Mouse (Mus musculus): ENCODE measurements around the gene Gpc3. TPM values are rescaled to one million over a fixed set of nuclear protein-coding genes. Genes with fewer than 3 reads are reported as not detected.

Gpc3 gene
- polyA plus RNA-seq, 1 experiment from 2014 or later = 35.8 TPM

DNA sequence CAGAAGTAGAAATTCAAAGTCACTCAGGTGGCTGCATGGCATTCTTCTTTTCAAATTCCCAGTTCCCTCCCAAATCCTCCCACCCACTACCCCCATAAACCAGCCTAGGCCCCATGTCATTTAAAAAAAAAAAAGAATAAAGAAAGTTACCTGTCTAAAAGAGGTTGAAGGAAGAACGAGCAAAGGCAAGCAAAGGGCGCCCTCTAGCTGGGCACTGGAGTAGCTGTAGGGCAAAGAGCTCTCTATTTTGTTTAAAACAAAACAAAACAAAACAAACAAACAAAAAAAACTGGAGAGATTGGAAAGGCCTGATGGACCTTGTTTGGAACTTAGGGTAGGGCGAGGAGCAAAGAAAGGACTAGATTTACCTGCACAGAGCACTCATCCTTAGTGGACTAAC is 238.6 kb downstream of the Gpc3 start:
- no peak overlapping the region for H3K27ac ChIP-seq (ENCODE audit: low read length)
- no peaks in the 10 kb centered on the region for H3K27me3 ChIP-seq (replicated peaks; ENCODE audit: control insufficient read depth, insufficient read depth, low read length)
- no peak overlapping the region for H3K4me2 ChIP-seq (ENCODE audit: low read length)
- ATAC-seq = no peak
- H3K9ac ChIP-seq (replicated peaks; ENCODE audit: low read depth, low read length) = no peak overlapping the region
- WGBS = 46% methylated on average over 3 of the region's 3 CpGs
- H3K9me3 ChIP-seq (ENCODE audit: control insufficient read depth, low read length) = no peaks in the 10 kb centered on the region
- H3K4me1 ChIP-seq (replicated peaks; ENCODE audit: control insufficient read depth, insufficient read depth, low read length) = no peaks in the 10 kb centered on the region
- no peaks in the 10 kb centered on the region for H3K36me3 ChIP-seq (ENCODE audit: control insufficient read depth, insufficient read depth)
- no peak overlapping the region for H3K4me3 ChIP-seq (replicated peaks; ENCODE audit: low read length)

DNA sequence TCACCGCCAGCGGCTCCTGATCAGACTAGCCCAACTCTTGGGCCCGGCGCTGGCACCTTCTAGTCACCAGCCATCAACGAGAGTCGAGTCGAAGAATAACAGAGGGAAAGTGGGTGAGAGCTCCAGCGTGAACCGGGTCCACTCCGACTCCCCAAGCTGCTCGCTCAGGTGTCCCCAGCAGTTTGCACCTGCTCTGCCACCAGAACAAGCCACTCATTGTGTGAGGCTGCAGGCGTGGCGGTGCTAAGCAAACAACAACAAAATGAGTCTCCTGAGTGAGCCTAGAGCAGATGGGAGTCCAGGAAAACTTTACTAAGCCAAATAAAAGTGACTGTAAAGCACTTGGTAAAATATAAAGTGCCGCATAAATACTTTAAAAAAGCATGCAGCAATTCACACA is 239.5 kb downstream of the Gpc3 start:
- peaks cover 5% of the 10 kb centered on the region; the same call in 1 of the 2 replicates for H3K4me1 ChIP-seq (replicated peaks; ENCODE audit: control insufficient read depth, insufficient read depth, low read length)
- no peaks in the 10 kb centered on the region for H3K36me3 ChIP-seq (ENCODE audit: control insufficient read depth, insufficient read depth)
- no peaks in the 10 kb centered on the region for H3K9me3 ChIP-seq (ENCODE audit: control insufficient read depth, low read length)
- H3K27me3 ChIP-seq (replicated peaks; ENCODE audit: control insufficient read depth, insufficient read depth, low read length) = no peaks in the 10 kb centered on the region
- no peak overlapping the region for H3K4me3 ChIP-seq (replicated peaks; ENCODE audit: low read length)
- no peak overlapping the region for H3K27ac ChIP-seq (ENCODE audit: low read length)
- no peak for ATAC-seq
- H3K4me2 ChIP-seq (ENCODE audit: low read length) = no peak overlapping the region
- WGBS = 76% methylated on average over 14 of the region's 14 CpGs
- no peak overlapping the region for H3K9ac ChIP-seq (replicated peaks; ENCODE audit: low read depth, low read length)

DNA sequence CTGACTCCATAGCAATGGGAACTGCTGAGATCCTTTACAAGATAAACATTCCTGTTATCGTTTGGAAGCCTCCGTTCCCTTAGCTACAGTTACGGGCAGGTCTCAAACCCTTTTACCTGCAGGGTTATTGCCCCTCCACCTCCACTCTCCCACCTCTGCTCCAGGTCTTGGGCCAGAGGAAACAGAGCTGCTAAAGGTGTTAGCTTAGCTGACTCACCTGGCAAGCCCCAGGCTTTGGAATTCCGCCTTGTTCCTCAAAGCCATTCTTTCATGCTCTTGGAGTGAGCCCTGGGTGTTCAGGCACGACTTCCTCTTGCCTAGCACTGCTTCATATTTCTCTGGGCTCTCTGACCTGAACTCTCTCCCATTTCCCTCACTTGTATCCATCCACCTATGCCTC is 241.3 kb downstream of the Gpc3 start:
- no peak for ATAC-seq
- Histone ChIP-seq H3K4me2 (ENCODE audit: low read length) (no peak overlapping the region), H3K27ac (ENCODE audit: low read length) (no peak overlapping the region), H3K27me3 (replicated peaks; ENCODE audit: control insufficient read depth, insufficient read depth, low read length) (no peaks in the 10 kb centered on the region), H3K9me3 (ENCODE audit: control insufficient read depth, low read length) (no peaks in the 10 kb centered on the region), H3K4me1 (replicated peaks; ENCODE audit: control insufficient read depth, insufficient read depth, low read length) (peaks cover 5% of the 10 kb centered on the region; the same call in 1 of the 2 replicates), H3K9ac (replicated peaks; ENCODE audit: low read depth, low read length) (no peak overlapping the region), H3K4me3 (replicated peaks; ENCODE audit: low read length) (no peak overlapping the region), H3K36me3 (ENCODE audit: control insufficient read depth, insufficient read depth) (no peaks in the 10 kb centered on the region)
- WGBS = 79% methylated on average over 5 of the region's 5 CpGs

DNA sequence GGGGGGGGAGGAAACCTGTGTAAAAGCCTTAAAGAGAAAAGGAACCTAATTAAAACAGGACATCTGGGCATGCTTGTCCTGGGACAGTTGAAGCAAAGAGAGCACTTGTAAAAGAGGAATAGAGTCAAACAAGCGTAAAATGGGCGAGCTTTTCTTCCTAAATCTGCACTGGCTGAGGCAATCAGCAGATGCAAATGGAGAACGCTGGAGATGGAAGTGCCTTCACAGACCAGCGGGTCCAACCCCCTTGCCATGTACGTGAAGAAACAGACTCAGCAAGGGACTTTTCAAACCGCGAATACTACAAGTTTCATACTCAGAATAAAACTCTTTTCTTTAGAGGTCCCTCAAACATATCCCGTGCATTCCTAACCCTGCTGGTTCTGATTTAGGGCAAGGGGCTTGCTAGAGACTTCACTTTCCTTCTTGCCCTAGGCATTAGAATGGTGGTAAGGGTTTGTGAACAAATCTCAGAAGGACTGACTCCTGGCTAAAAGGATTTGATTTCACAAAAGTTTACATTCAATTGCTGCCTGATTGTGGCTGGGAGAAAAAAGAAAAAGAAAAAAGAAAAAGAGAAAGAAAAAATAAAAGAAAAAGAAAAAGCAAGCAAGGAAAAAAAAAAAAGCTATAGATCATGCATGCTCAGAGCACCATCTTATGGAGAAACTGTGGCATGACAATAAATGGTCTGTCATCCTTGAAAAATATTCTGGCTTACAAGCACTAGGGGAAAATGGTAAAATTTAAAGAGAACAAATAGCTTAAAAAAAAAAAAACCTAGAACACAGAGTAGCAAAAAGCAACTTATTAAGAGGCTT is 243.6 kb downstream of the Gpc3 start:
- no peak overlapping the region for H3K9ac ChIP-seq (replicated peaks; ENCODE audit: low read depth, low read length)

DNA sequence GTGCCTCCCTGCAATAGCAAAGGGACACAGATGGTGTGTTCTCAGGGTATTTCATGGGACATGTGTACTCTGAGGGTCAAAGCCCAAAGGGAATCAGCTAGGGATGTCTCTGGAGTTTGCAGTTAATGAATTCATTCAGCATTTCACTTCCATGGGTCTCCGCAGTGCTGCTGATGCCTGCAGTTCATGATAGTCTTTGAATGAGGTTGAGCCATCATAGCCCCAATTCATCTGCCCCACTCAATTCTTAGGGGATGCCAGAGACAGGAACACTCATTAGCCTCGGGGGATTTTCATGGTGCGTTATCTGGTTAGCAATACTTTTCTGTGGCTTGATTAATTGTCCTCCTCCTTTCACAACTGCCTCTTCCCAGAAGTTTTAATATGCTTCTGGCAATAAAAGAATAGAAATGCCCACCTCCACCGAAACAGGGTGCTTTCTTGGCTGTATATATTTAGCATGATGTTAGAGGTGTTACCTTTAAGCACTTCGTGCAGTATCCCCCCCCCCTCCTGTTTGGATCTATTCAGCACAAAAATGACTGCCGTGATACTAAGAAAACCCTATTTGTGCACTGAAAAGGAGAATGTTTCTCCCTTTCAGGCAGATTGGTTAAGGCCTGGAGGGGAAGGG is 244.3 kb downstream of the Gpc3 start:
- Histone ChIP-seq H3K9ac (replicated peaks; ENCODE audit: low read depth, low read length) (no peak overlapping the region), H3K36me3 (ENCODE audit: control insufficient read depth, insufficient read depth) (no peaks in the 10 kb centered on the region), H3K9me3 (ENCODE audit: control insufficient read depth, low read length) (no peaks in the 10 kb centered on the region), H3K4me2 (ENCODE audit: low read length) (peak overlapping the region; percentile 36; the same call in 1 of the 2 replicates), H3K27ac (ENCODE audit: low read length) (peak overlapping the region; percentile 9; the same call in 1 of the 2 replicates), H3K27me3 (replicated peaks; ENCODE audit: control insufficient read depth, insufficient read depth, low read length) (no peaks in the 10 kb centered on the region), H3K4me3 (replicated peaks; ENCODE audit: low read length) (no peak overlapping the region), H3K4me1 (replicated peaks; ENCODE audit: control insufficient read depth, insufficient read depth, low read length) (peaks cover 5% of the 10 kb centered on the region; the same call in 1 of the 2 replicates)
- 12% methylated on average over 6 of the region's 6 CpGs for WGBS
- ATAC-seq = peak; percentile 41

More for the DNA sequence above, 243.6 kb downstream of the Gpc3 start:
- Histone ChIP-seq H3K4me2 (ENCODE audit: low read length) (peak overlapping the region; percentile 36), H3K4me3 (replicated peaks; ENCODE audit: low read length) (peak overlapping the region; percentile 21), H3K27me3 (replicated peaks; ENCODE audit: control insufficient read depth, insufficient read depth, low read length) (no peaks in the 10 kb centered on the region), H3K4me1 (replicated peaks; ENCODE audit: control insufficient read depth, insufficient read depth, low read length) (peaks cover 5% of the 10 kb centered on the region; the same call in 1 of the 2 replicates), H3K27ac (ENCODE audit: low read length) (peak overlapping the region; percentile 29; the same call in 1 of the 2 replicates), H3K36me3 (ENCODE audit: control insufficient read depth, insufficient read depth) (no peaks in the 10 kb centered on the region), H3K9me3 (ENCODE audit: control insufficient read depth, low read length) (no peaks in the 10 kb centered on the region)
- ATAC-seq = peak; percentile 75
- WGBS = 13% methylated on average over 8 of the region's 8 CpGs

DNA sequence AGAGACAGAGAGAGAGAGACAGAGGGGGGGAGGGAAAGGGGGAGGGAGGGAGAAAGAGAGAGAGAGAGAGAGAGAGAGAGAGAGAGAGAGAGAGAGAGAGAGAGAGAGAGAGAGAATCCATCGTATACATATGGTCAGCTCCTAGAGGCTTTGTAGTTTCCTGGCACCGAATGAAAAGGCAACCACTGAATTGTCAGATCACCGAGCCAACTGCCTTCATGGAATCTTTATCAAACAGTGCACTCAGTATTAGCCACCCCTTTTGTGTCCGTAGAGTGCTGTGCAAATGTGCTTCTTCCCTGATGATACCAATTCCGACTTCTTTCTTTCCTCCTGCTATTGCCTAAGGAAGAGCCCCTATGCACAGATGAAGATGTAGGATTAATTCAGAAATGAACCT is 246.9 kb downstream of the Gpc3 start:
- H3K27ac ChIP-seq (ENCODE audit: low read length) = no peak overlapping the region
- no peaks in the 10 kb centered on the region for H3K27me3 ChIP-seq (replicated peaks; ENCODE audit: control insufficient read depth, insufficient read depth, low read length)
- no peak overlapping the region for H3K9ac ChIP-seq (replicated peaks; ENCODE audit: low read depth, low read length)
- no peak overlapping the region for H3K4me3 ChIP-seq (replicated peaks; ENCODE audit: low read length)
- ATAC-seq = no peak
- WGBS = 40% methylated on average over 5 of the region's 5 CpGs
- no peak overlapping the region for H3K4me2 ChIP-seq (ENCODE audit: low read length)
- H3K4me1 ChIP-seq (replicated peaks; ENCODE audit: control insufficient read depth, insufficient read depth, low read length) = peaks cover 5% of the 10 kb centered on the region; the same call in 1 of the 2 replicates
- H3K9me3 ChIP-seq (ENCODE audit: control insufficient read depth, low read length) = no peaks in the 10 kb centered on the region
- no peaks in the 10 kb centered on the region for H3K36me3 ChIP-seq (ENCODE audit: control insufficient read depth, insufficient read depth)

DNA sequence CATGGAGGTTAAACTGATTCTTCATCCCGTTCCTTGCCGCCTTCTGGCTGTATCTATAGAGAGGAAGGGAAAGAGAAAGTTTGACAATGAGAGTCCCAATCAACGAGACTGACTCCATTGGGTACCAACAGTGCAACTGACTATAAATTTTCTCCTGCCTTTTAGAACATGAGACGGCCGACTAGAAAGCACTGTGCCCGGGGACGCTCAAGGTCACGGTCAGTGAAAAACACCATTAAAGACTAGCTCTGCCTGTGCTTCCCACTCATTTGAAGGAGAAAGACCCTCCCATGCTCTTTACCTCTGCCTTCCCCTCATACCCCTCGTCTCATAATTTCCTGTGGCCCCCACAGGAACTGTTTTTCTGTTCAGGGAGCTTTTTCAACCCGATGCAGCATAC is 248.0 kb downstream of the Gpc3 start:
- H3K4me1 ChIP-seq (replicated peaks; ENCODE audit: control insufficient read depth, insufficient read depth, low read length) = peaks cover 5% of the 10 kb centered on the region; the same call in 1 of the 2 replicates
- no peak overlapping the region for H3K4me2 ChIP-seq (ENCODE audit: low read length)
- no peak for ATAC-seq
- WGBS = 83% methylated on average over 10 of the region's 10 CpGs
- no peak overlapping the region for H3K4me3 ChIP-seq (replicated peaks; ENCODE audit: low read length)
- H3K9ac ChIP-seq (replicated peaks; ENCODE audit: low read depth, low read length) = no peak overlapping the region
- H3K27me3 ChIP-seq (replicated peaks; ENCODE audit: control insufficient read depth, insufficient read depth, low read length) = no peaks in the 10 kb centered on the region
- H3K9me3 ChIP-seq (ENCODE audit: control insufficient read depth, low read length) = no peaks in the 10 kb centered on the region
- no peak overlapping the region for H3K27ac ChIP-seq (ENCODE audit: low read length)
- H3K36me3 ChIP-seq (ENCODE audit: control insufficient read depth, insufficient read depth) = no peaks in the 10 kb centered on the region

DNA sequence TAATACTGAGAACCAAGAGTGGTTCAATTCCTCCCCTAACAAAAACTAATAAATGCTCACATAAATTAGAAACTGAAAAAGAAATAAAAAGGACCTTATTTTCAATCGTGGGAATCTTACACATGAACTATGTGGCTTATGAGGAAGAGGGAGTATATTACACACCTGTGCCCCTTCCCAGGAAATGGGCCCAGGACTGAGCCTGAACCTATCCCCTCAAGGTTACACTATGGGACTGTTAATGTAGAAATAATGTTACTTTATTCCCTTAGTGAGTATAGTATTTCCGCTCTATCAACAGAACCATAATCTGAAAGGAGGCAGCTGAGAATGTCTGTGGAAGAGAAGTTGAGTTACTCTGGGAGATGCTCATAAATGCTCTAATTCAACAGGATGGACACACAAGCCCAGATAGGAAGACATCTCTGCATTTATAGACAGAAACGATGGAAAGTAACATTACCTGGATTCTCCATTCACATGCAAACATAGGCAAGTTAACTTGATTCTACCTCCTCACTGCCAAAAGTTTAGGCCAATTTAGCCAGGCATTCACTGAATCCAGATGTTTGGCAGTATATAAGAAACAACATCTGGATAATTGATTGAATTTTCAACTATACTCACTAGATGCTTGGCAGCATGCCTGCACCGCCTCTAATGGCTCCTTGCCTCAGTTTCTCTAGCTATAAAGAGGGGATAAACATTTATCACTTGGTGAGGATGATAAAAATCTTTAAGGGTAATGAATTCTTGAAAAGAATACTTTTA is 251.3 kb downstream of the Gpc3 start:
- ATAC-seq = no peak
- WGBS = 90% methylated on average over 4 of the region's 4 CpGs
- Histone ChIP-seq H3K4me1 (replicated peaks; ENCODE audit: control insufficient read depth, insufficient read depth, low read length) (no peaks in the 10 kb centered on the region; the same call in 1 of the 2 replicates), H3K9me3 (ENCODE audit: control insufficient read depth, low read length) (no peaks in the 10 kb centered on the region), H3K9ac (replicated peaks; ENCODE audit: low read depth, low read length) (no peak overlapping the region), H3K4me2 (ENCODE audit: low read length) (no peak overlapping the region), H3K27ac (ENCODE audit: low read length) (no peak overlapping the region), H3K27me3 (replicated peaks; ENCODE audit: control insufficient read depth, insufficient read depth, low read length) (no peaks in the 10 kb centered on the region), H3K4me3 (replicated peaks; ENCODE audit: low read length) (no peak overlapping the region), H3K36me3 (ENCODE audit: control insufficient read depth, insufficient read depth) (no peaks in the 10 kb centered on the region)

DNA sequence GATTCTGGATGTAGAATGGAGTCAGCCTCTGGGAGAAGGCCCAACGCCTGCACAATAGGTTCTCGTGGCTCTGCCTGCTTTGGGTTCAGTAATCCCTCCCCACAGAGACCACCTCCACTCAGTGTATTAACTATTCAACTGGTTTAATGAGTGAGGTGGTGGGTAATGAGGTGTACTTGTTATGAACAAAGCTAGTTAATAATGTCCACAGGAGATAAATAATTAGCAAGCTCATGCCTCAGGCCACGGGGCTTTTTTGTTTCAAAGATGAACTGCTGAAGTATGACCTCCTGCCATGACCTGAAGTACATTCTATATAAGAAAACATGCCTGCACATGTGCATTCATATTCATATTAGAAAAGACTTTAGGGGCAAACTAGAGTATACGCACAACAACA is 260.8 kb downstream of the Gpc3 start:
- H3K4me2 ChIP-seq (ENCODE audit: low read length) = no peak overlapping the region
- ATAC-seq = no peak
- no peaks in the 10 kb centered on the region for H3K4me1 ChIP-seq (replicated peaks; ENCODE audit: control insufficient read depth, insufficient read depth, low read length)
- no peaks in the 10 kb centered on the region for H3K27me3 ChIP-seq (replicated peaks; ENCODE audit: control insufficient read depth, insufficient read depth, low read length)
- H3K9ac ChIP-seq (replicated peaks; ENCODE audit: low read depth, low read length) = no peak overlapping the region
- H3K27ac ChIP-seq (ENCODE audit: low read length) = no peak overlapping the region
- no peaks in the 10 kb centered on the region for H3K9me3 ChIP-seq (ENCODE audit: control insufficient read depth, low read length)
- 40% methylated on average over 4 of the region's 4 CpGs for WGBS
- no peaks in the 10 kb centered on the region for H3K36me3 ChIP-seq (ENCODE audit: control insufficient read depth, insufficient read depth)
- no peak overlapping the region for H3K4me3 ChIP-seq (replicated peaks; ENCODE audit: low read length)
